Mouse (Mus musculus): ENCODE data around the gene 9830107B12Rik.

DNA sequence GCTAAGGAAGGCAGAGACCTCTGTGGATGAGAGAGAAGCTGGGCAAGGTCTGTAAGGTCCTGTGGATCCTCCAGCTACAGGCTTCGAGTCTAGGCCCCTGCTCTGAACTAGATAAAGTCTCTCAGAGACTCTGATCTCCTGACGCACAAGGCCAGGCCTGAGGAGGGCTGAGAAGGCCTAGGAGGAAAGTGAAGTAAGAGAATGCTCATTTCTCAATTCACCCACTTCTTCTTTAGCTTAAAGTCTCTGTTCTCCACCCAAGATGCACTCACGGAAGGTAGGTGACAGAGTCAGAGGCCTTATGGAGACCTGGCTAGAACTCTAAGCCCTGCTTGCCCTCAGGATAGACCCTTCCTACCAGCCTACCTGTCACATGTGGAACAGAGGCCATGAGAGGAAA is at the start of gene 9830107B12Rik:
- TF ChIP-seq CTCF (conservative IDR thresholded peaks at IDR 0.05; ENCODE audit: low read length) (no peak), POU5F1 (IDR thresholded peaks at IDR 0.05; ENCODE audit: borderline replicate concordance, low read length) (no peak), NANOG (IDR thresholded peaks at IDR 0.05; ENCODE audit: borderline replicate concordance, low read length) (no peak)
